Mouse (Mus musculus): ENCODE data around the gene Wbp1l. TPM values are rescaled to one million over a fixed set of nuclear protein-coding genes. Genes with fewer than 3 reads are reported as not detected.

Gene Wbp1l
- polyA plus RNA-seq, 1 experiment: 37.3 TPM

- Histone ChIP-seq H3K4me3 (ENCODE audit: extremely low read depth, insufficient read depth, insufficient read length) (no peak overlapping the region), H3K27me3 (ENCODE audit: control insufficient read depth, insufficient read depth, low read length) (no peaks in the 10 kb centered on the region), H3K4me1 (ENCODE audit: control insufficient read depth, insufficient read depth, insufficient read length) (peaks cover 2% of the 10 kb centered on the region), H3K36me3 (ENCODE audit: control insufficient read depth, insufficient read depth, low read length) (peaks cover 36% of the 10 kb centered on the region), H3K27ac (ENCODE audit: insufficient read depth, low read length) (no peak overlapping the region)
- TF ChIP-seq POLR2A (IDR thresholded peaks at IDR 0.05; ENCODE audit: low read depth, low read length): no peak
- no peak for TF ChIP-seq CTCF (IDR thresholded peaks at IDR 0.05; ENCODE audit: extremely low read depth, insufficient read depth, insufficient read length, insufficient replicate concordance)
- WGBS: 66% methylated on average over 5 of the region's 5 CpGs
- DNase-seq (ENCODE audit: low read depth in 1 of 2, low spot score in 2 of 2): no peak
These were observed 54.3 kb downstream of the Wbp1l start for GRCm38 (mm10) chr19:46653188-46653587.

- no peak overlapping the region for H3K27ac ChIP-seq (ENCODE audit: insufficient read depth, low read length)
- peaks cover 36% of the 10 kb centered on the region for H3K36me3 ChIP-seq (ENCODE audit: control insufficient read depth, insufficient read depth, low read length)
- 53% methylated on average over 14 of the region's 14 CpGs for WGBS
- H3K4me1 ChIP-seq (ENCODE audit: control insufficient read depth, insufficient read depth, insufficient read length): peaks cover 2% of the 10 kb centered on the region
- DNase-seq (ENCODE audit: low read depth in 1 of 2, low spot score in 2 of 2): no peak
- no peaks in the 10 kb centered on the region for H3K27me3 ChIP-seq (ENCODE audit: control insufficient read depth, insufficient read depth, low read length)
- no peak for TF ChIP-seq POLR2A (IDR thresholded peaks at IDR 0.05; ENCODE audit: low read depth, low read length)
- no peak for TF ChIP-seq CTCF (IDR thresholded peaks at IDR 0.05; ENCODE audit: extremely low read depth, insufficient read depth, insufficient read length, insufficient replicate concordance)
- no peak overlapping the region for H3K4me3 ChIP-seq (ENCODE audit: extremely low read depth, insufficient read depth, insufficient read length)
These were observed 54.8 kb downstream of the Wbp1l start for GRCm38 (mm10) chr19:46653616-46654235.

GRCm38 (mm10) chr19:46655626-46656025 lies 56.7 kb downstream of the Wbp1l start:
- H3K27ac ChIP-seq (ENCODE audit: insufficient read depth, low read length): no peak overlapping the region
- WGBS: 89% methylated on average over 10 of the region's 10 CpGs

GRCm38 (mm10) chr19:46656151-46656840 lies 57.4 kb downstream of the Wbp1l start:
- TF ChIP-seq POLR2A (IDR thresholded peaks at IDR 0.05; ENCODE audit: low read depth, low read length) (no peak), CTCF (IDR thresholded peaks at IDR 0.05; ENCODE audit: extremely low read depth, insufficient read depth, insufficient read length, insufficient replicate concordance) (no peak)
- WGBS: 91% methylated on average over 21 of the region's 21 CpGs
- H3K27ac ChIP-seq (ENCODE audit: insufficient read depth, low read length): no peak overlapping the region

More at GRCm38 (mm10) chr19:46655626-46656025, 56.7 kb downstream of the Wbp1l start:
- peaks cover 2% of the 10 kb centered on the region for H3K4me1 ChIP-seq (ENCODE audit: control insufficient read depth, insufficient read depth, insufficient read length)
- peaks cover 36% of the 10 kb centered on the region for H3K36me3 ChIP-seq (ENCODE audit: control insufficient read depth, insufficient read depth, low read length)
- no peak overlapping the region for H3K4me3 ChIP-seq (ENCODE audit: extremely low read depth, insufficient read depth, insufficient read length)
- DNase-seq (ENCODE audit: low read depth in 1 of 2, low spot score in 2 of 2): no peak
- no peaks in the 10 kb centered on the region for H3K27me3 ChIP-seq (ENCODE audit: control insufficient read depth, insufficient read depth, low read length)
- no peak for TF ChIP-seq POLR2A (IDR thresholded peaks at IDR 0.05; ENCODE audit: low read depth, low read length)
- TF ChIP-seq CTCF (IDR thresholded peaks at IDR 0.05; ENCODE audit: extremely low read depth, insufficient read depth, insufficient read length, insufficient replicate concordance): no peak

GRCm38 (mm10) chr19:46657339-46658020 lies 58.6 kb downstream of the Wbp1l start:
- TF ChIP-seq POLR2A (IDR thresholded peaks at IDR 0.05; ENCODE audit: low read depth, low read length) (no peak), CTCF (IDR thresholded peaks at IDR 0.05; ENCODE audit: extremely low read depth, insufficient read depth, insufficient read length, insufficient replicate concordance) (peak; percentile 12; the same call in 1 of the 2 replicates)
- H3K4me3 ChIP-seq (ENCODE audit: extremely low read depth, insufficient read depth, insufficient read length): no peak overlapping the region
- H3K27me3 ChIP-seq (ENCODE audit: control insufficient read depth, insufficient read depth, low read length): no peaks in the 10 kb centered on the region
- peaks cover 33% of the 10 kb centered on the region for H3K36me3 ChIP-seq (ENCODE audit: control insufficient read depth, insufficient read depth, low read length)
- 87% methylated on average over 3 of the region's 3 CpGs for WGBS
- no peak overlapping the region for H3K27ac ChIP-seq (ENCODE audit: insufficient read depth, low read length)
- DNase-seq (ENCODE audit: low read depth in 1 of 2, low spot score in 2 of 2): no peak
- peaks cover 2% of the 10 kb centered on the region for H3K4me1 ChIP-seq (ENCODE audit: control insufficient read depth, insufficient read depth, insufficient read length)

More at GRCm38 (mm10) chr19:46656151-46656840, 57.4 kb downstream of the Wbp1l start:
- Histone ChIP-seq H3K4me1 (ENCODE audit: control insufficient read depth, insufficient read depth, insufficient read length) (peaks cover 2% of the 10 kb centered on the region), H3K27me3 (ENCODE audit: control insufficient read depth, insufficient read depth, low read length) (no peaks in the 10 kb centered on the region), H3K36me3 (ENCODE audit: control insufficient read depth, insufficient read depth, low read length) (peaks cover 36% of the 10 kb centered on the region), H3K4me3 (ENCODE audit: extremely low read depth, insufficient read depth, insufficient read length) (no peak overlapping the region)
- DNase-seq (ENCODE audit: low read depth in 1 of 2, low spot score in 2 of 2): no peak

- Histone ChIP-seq H3K4me3 (ENCODE audit: extremely low read depth, insufficient read depth, insufficient read length) (no peak overlapping the region), H3K27me3 (ENCODE audit: control insufficient read depth, insufficient read depth, low read length) (no peaks in the 10 kb centered on the region), H3K4me1 (ENCODE audit: control insufficient read depth, insufficient read depth, insufficient read length) (peaks cover 2% of the 10 kb centered on the region), H3K27ac (ENCODE audit: insufficient read depth, low read length) (no peak overlapping the region), H3K36me3 (ENCODE audit: control insufficient read depth, insufficient read depth, low read length) (peaks cover 30% of the 10 kb centered on the region)
- 92% methylated on average over 7 of the region's 7 CpGs for WGBS
- no peak for DNase-seq (ENCODE audit: low read depth in 1 of 2, low spot score in 2 of 2)
- TF ChIP-seq CTCF (IDR thresholded peaks at IDR 0.05; ENCODE audit: extremely low read depth, insufficient read depth, insufficient read length, insufficient replicate concordance) (no peak), POLR2A (IDR thresholded peaks at IDR 0.05; ENCODE audit: low read depth, low read length) (no peak)
These were observed 59.5 kb downstream of the Wbp1l start for GRCm38 (mm10) chr19:46658348-46658747.

Data from spleen, adult 2 months (tissue).